Mouse (Mus musculus): ENCODE data around the gene Ppp1ca. TPM values are rescaled to one million over a fixed set of nuclear protein-coding genes. Genes with fewer than 3 reads are reported as not detected.
A peak's percentile ranks its signal among the peaks of the same experiment; 100 is the strongest.

The Ppp1ca gene
- polyA plus RNA-seq, 1 experiment from 2014 or later, result 284 TPM

GRCm38 (mm10) chr19:4146366-4147021 is 45.4 kb upstream of the Ppp1ca start:
- Histone ChIP-seq H3K9ac (replicated peaks) (no peak overlapping the region), H3K27ac (ENCODE audit: low read depth) (no peak overlapping the region), H3K4me2 (ENCODE audit: low read depth, low read length) (no peak overlapping the region), H3K27me3 (ENCODE audit: insufficient read depth, low read length) (no peaks in the 10 kb centered on the region), H3K9me3 (ENCODE audit: low read length) (no peaks in the 10 kb centered on the region), H3K4me1 (ENCODE audit: insufficient read depth) (peaks cover 45% of the 10 kb centered on the region), H3K36me3 (replicated peaks; ENCODE audit: insufficient read depth, low read length) (peaks cover 14% of the 10 kb centered on the region), H3K4me3 (ENCODE audit: low read depth, low read length) (no peak overlapping the region)
- TF ChIP-seq CTCF (IDR thresholded peaks at IDR 0.05; ENCODE audit: low read depth) (no peak), EP300 (IDR thresholded peaks at IDR 0.05; ENCODE audit: low read depth) (no peak)
- ATAC-seq, result no peak
- no peak for DNase-seq
- WGBS (ENCODE audit: insufficient replicate concordance), result 77% methylated on average over 12 of the region's 12 CpGs

GRCm38 (mm10) chr19:4147022-4147405 is 44.9 kb upstream of the Ppp1ca start:
- no peak for ATAC-seq
- Histone ChIP-seq H3K9ac (replicated peaks) (no peak overlapping the region), H3K4me2 (ENCODE audit: low read depth, low read length) (no peak overlapping the region), H3K36me3 (replicated peaks; ENCODE audit: insufficient read depth, low read length) (peaks cover 17% of the 10 kb centered on the region), H3K4me3 (ENCODE audit: low read depth, low read length) (no peak overlapping the region), H3K27me3 (ENCODE audit: insufficient read depth, low read length) (no peaks in the 10 kb centered on the region), H3K4me1 (ENCODE audit: insufficient read depth) (peaks cover 45% of the 10 kb centered on the region), H3K9me3 (ENCODE audit: low read length) (no peaks in the 10 kb centered on the region), H3K27ac (ENCODE audit: low read depth) (no peak overlapping the region)
- DNase-seq, result no peak
- no peak for TF ChIP-seq CTCF (IDR thresholded peaks at IDR 0.05; ENCODE audit: low read depth)
- TF ChIP-seq EP300 (IDR thresholded peaks at IDR 0.05; ENCODE audit: low read depth), result no peak
- 56% methylated on average over 3 of the region's 3 CpGs for WGBS (ENCODE audit: insufficient replicate concordance)

GRCm38 (mm10) chr19:4147782-4148490 is 43.9 kb upstream of the Ppp1ca start:
- H3K4me1 ChIP-seq (ENCODE audit: insufficient read depth), result peaks cover 45% of the 10 kb centered on the region
- 44% methylated on average over 9 of the region's 9 CpGs for WGBS (ENCODE audit: insufficient replicate concordance)

DNA sequence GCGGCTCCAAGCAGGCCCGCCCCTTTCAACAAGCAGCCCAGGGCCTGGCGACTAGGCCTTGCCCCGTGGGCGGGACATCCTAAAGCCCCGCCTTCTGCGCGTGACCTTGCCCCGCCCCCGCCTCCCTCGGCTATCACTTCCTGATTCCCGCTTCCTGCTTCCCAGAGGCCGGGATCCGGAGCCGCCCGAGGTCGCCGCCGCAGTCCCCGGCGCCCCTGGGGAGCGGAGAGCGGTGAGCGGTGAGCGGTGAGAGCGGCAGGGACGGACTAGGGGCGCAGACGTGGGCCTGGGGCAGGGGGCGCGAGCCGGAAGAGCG is 43.4 kb upstream of the Ppp1ca start, which contains the start of gene Coro1b:
Gene Coro1b, plus strand, starts transcription at position 129 of the 316 bp plus-strand sequence.
- under 1% methylated on average over 31 of the region's 33 CpGs for WGBS (ENCODE audit: insufficient replicate concordance)
- Histone ChIP-seq H3K4me3 (ENCODE audit: low read depth, low read length) (peak within 1 kb of the TSS; percentile 86), H3K36me3 (replicated peaks; ENCODE audit: insufficient read depth, low read length) (peaks cover 27% of the 10 kb centered on the region), H3K9me3 (ENCODE audit: low read length) (no peaks in the 10 kb centered on the region), H3K27ac (ENCODE audit: low read depth) (peak within 1 kb of the TSS; percentile 84), H3K27me3 (ENCODE audit: insufficient read depth, low read length) (no peaks in the 10 kb centered on the region), H3K4me1 (ENCODE audit: insufficient read depth) (peaks cover 45% of the 10 kb centered on the region), H3K9ac (replicated peaks) (peak within 1 kb of the TSS; percentile 94), H3K4me2 (ENCODE audit: low read depth, low read length) (peak within 1 kb of the TSS; percentile 89)
- ATAC-seq, result peak; percentile 91
- no peak for TF ChIP-seq EP300 (IDR thresholded peaks at IDR 0.05; ENCODE audit: low read depth)
- no peak for TF ChIP-seq CTCF (IDR thresholded peaks at IDR 0.05; ENCODE audit: low read depth)
- DNase-seq, result peak; percentile 97

More at GRCm38 (mm10) chr19:4147782-4148490, 43.9 kb upstream of the Ppp1ca start:
- ATAC-seq (no peak), DNase-seq (no peak)
- H3K36me3 ChIP-seq (replicated peaks; ENCODE audit: insufficient read depth, low read length), result peaks cover 23% of the 10 kb centered on the region
- H3K27me3 ChIP-seq (ENCODE audit: insufficient read depth, low read length), result no peaks in the 10 kb centered on the region
- H3K9me3 ChIP-seq (ENCODE audit: low read length), result no peaks in the 10 kb centered on the region
- H3K4me2 ChIP-seq (ENCODE audit: low read depth, low read length), result peak overlapping the region; percentile 89
- peak overlapping the region; percentile 14; the same call in 1 of the 2 replicates for H3K27ac ChIP-seq (ENCODE audit: low read depth)
- H3K9ac ChIP-seq (replicated peaks), result peak overlapping the region; percentile 94
- H3K4me3 ChIP-seq (ENCODE audit: low read depth, low read length), result peak overlapping the region; percentile 86
- TF ChIP-seq EP300 (IDR thresholded peaks at IDR 0.05; ENCODE audit: low read depth) (no peak), CTCF (IDR thresholded peaks at IDR 0.05; ENCODE audit: low read depth) (no peak)

DNA sequence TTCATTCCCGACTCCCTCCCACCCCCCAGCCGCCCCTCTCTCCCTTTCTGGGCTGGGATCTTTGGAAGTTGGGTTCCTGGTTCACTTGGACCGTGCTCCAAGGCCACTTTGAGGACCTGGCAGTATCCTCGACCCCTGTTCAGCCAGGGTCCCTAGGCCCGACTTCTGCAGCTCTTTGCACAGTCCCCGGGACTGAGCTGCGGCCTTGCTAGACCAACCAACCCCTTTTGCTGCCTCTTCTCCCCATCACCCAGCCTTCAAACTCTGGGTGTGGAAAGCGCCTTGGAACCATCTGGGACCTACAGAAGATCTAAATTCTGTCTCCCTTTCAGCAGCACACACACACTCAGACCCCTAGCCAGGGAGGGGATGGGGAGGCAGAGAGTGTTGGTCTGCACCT is 43.0 kb upstream of the Ppp1ca start:
- WGBS (ENCODE audit: insufficient replicate concordance), result 2% methylated on average over 8 of the region's 8 CpGs
- Histone ChIP-seq H3K4me2 (ENCODE audit: low read depth, low read length) (peak overlapping the region; percentile 89), H3K27me3 (ENCODE audit: insufficient read depth, low read length) (no peaks in the 10 kb centered on the region), H3K9me3 (ENCODE audit: low read length) (no peaks in the 10 kb centered on the region), H3K9ac (replicated peaks) (peak overlapping the region; percentile 94), H3K36me3 (replicated peaks; ENCODE audit: insufficient read depth, low read length) (peaks cover 30% of the 10 kb centered on the region), H3K4me1 (ENCODE audit: insufficient read depth) (peaks cover 45% of the 10 kb centered on the region), H3K27ac (ENCODE audit: low read depth) (peak overlapping the region; percentile 84), H3K4me3 (ENCODE audit: low read depth, low read length) (peak overlapping the region; percentile 86)
- ATAC-seq, result peak; percentile 33
- no peak for DNase-seq
- TF ChIP-seq EP300 (IDR thresholded peaks at IDR 0.05; ENCODE audit: low read depth) (no peak), CTCF (IDR thresholded peaks at IDR 0.05; ENCODE audit: low read depth) (no peak)

- Histone ChIP-seq H3K27ac (ENCODE audit: low read depth) (peak overlapping the region; percentile 84; the same call in 1 of the 2 replicates), H3K27me3 (ENCODE audit: insufficient read depth, low read length) (no peaks in the 10 kb centered on the region), H3K9ac (replicated peaks) (peak overlapping the region; percentile 94), H3K4me1 (ENCODE audit: insufficient read depth) (peaks cover 43% of the 10 kb centered on the region), H3K9me3 (ENCODE audit: low read length) (no peaks in the 10 kb centered on the region), H3K4me3 (ENCODE audit: low read depth, low read length) (peak overlapping the region; percentile 86), H3K36me3 (replicated peaks; ENCODE audit: insufficient read depth, low read length) (peaks cover 30% of the 10 kb centered on the region), H3K4me2 (ENCODE audit: low read depth, low read length) (peak overlapping the region; percentile 89)
- ATAC-seq, result no peak
- DNase-seq, result no peak
- 69% methylated on average over 11 of the region's 11 CpGs for WGBS (ENCODE audit: insufficient replicate concordance)
- no peak for TF ChIP-seq CTCF (IDR thresholded peaks at IDR 0.05; ENCODE audit: low read depth)
- TF ChIP-seq EP300 (IDR thresholded peaks at IDR 0.05; ENCODE audit: low read depth), result no peak
These were observed 42.6 kb upstream of the Ppp1ca start for GRCm38 (mm10) chr19:4149283-4149682.

Data from liver, postnatal 0 days (tissue).